Mouse (Mus musculus): ENCODE results near the gene Abcf3. TPM values are rescaled to one million over a fixed set of nuclear protein-coding genes. Genes with fewer than 3 reads are reported as not detected.

Gene Abcf3
- total and polyA plus RNA-seq, 3 experiments: 48.6 to 98.0 (median 55.7) TPM

GRCm38 (mm10) chr16:20545696-20546095, 2.7 kb upstream of the Abcf3 start:
- Histone ChIP-seq H3K4me2 (ENCODE audit: insufficient read depth, low read depth, poor library complexity, severe bottlenecking) (no peak overlapping the region), H3K4me1 (ENCODE audit: control insufficient read depth in 1 of 2, insufficient read depth in 2 of 2) (peaks cover 2 to 20% of the 10 kb centered on the region in 2 experiments), H3K27ac (ENCODE audit: insufficient read depth, low read depth) (no peak overlapping the region), H3K36me3 (replicated peaks in 1 of 2; ENCODE audit: control insufficient read depth in 1 of 2, insufficient read depth in 1 of 2, low read length in 1 of 2) (peaks cover 56 to 65% of the 10 kb centered on the region in 2 experiments), H3K9ac (ENCODE audit: insufficient read depth, low read depth) (no peak overlapping the region), H3K4me3 (replicated peaks in 1 of 3; ENCODE audit: low read depth in 2 of 3, low read length in 2 of 3, poor library complexity in 1 of 3) (no peak overlapping the region), H3K79me2 (replicated peaks; ENCODE audit: control insufficient read depth, extremely low read depth, insufficient read depth, poor library complexity, severe bottlenecking) (peaks cover 19% of the 10 kb centered on the region), H3K27me3 (replicated peaks) (no peaks in the 10 kb centered on the region), H3K9me3 (replicated peaks; ENCODE audit: low read length) (peaks cover 4% of the 10 kb centered on the region)
- no peak for TF ChIP-seq NELFE (IDR thresholded peaks at IDR 0.05; ENCODE audit: low read depth, low read length)
- dilution Hi-C loops (cut with MboI; ENCODE audit: extremely low pct_ligation_motif_present, extremely low pct_unique_long_range_greater_than_20kb, low sequenced_read_pairs): no loop called here
- DNase-seq (ENCODE audit: extremely low read depth): no peak
- in situ Hi-C loops (cut with MboI; ENCODE audit: low pct_ligation_motif_present, low pct_unique_long_range_greater_than_20kb, low sequenced_read_pairs): loop anchor here (5.0 kb wide), 2 partner anchors 38 to 67 kb away; partner anchors contain the start of genes Alg3, Eef1akmt4 and Gm49333

GRCm38 (mm10) chr16:20547423-20547822, 954 bp upstream of the Abcf3 start:
- Histone ChIP-seq H3K4me2 (ENCODE audit: insufficient read depth, low read depth, poor library complexity, severe bottlenecking) (peak overlapping the region; percentile 61), H3K9me3 (replicated peaks; ENCODE audit: low read length) (peaks cover 4% of the 10 kb centered on the region), H3K27me3 (replicated peaks) (no peaks in the 10 kb centered on the region), H3K4me1 (ENCODE audit: control insufficient read depth in 1 of 2, insufficient read depth in 2 of 2) (peaks cover 2 to 20% of the 10 kb centered on the region in 2 experiments), H3K79me2 (replicated peaks; ENCODE audit: control insufficient read depth, extremely low read depth, insufficient read depth, poor library complexity, severe bottlenecking) (peaks cover 19% of the 10 kb centered on the region), H3K9ac (ENCODE audit: insufficient read depth, low read depth) (peak overlapping the region; percentile 66), H3K4me3 (replicated peaks in 1 of 3; ENCODE audit: low read depth in 2 of 3, low read length in 2 of 3, poor library complexity in 1 of 3) (peak overlapping the region; percentile 64 to 93 (median 79)), H3K36me3 (replicated peaks in 1 of 2; ENCODE audit: control insufficient read depth in 1 of 2, insufficient read depth in 1 of 2, low read length in 1 of 2) (peaks cover 55 to 64% of the 10 kb centered on the region in 2 experiments), H3K27ac (ENCODE audit: insufficient read depth, low read depth) (no peak overlapping the region; the same call in 1 of the 2 replicates)
- no peak for DNase-seq (ENCODE audit: extremely low read depth)
- dilution Hi-C loops (cut with MboI; ENCODE audit: extremely low pct_ligation_motif_present, extremely low pct_unique_long_range_greater_than_20kb, low sequenced_read_pairs) (no loop called here), in situ Hi-C loops (cut with MboI; ENCODE audit: low pct_ligation_motif_present, low pct_unique_long_range_greater_than_20kb, low sequenced_read_pairs) (loop anchor here (5.0 kb wide), 2 partner anchors 40 to 65 kb away; partner anchors contain the start of genes Alg3, Eef1akmt4 and Gm49333)
- TF ChIP-seq UBTF (IDR thresholded peaks at IDR 0.05; ENCODE audit: low read depth, low read length) (no peak), USF1 (IDR thresholded peaks at IDR 0.05; ENCODE audit: low read depth, low read length) (no peak), RAD21 (IDR thresholded peaks at IDR 0.05; ENCODE audit: low read depth, low read length) (no peak), SIN3A (IDR thresholded peaks at IDR 0.05; ENCODE audit: low read length) (no peak), GABPA (IDR thresholded peaks at IDR 0.05; ENCODE audit: insufficient replicate concordance, low read depth, low read length) (no peak), NRF1 (IDR thresholded peaks at IDR 0.05; ENCODE audit: low read depth, low read length) (no peak), HCFC1 (IDR thresholded peaks at IDR 0.05; ENCODE audit: low read depth, low read length) (no peak), SMC3 (IDR thresholded peaks at IDR 0.05; ENCODE audit: low read depth, low read length) (no peak), CTCF (conservative IDR thresholded peaks at IDR 0.05 in 1 of 2, IDR thresholded peaks at IDR 0.05 in 1 of 2; ENCODE audit: low read depth in 2 of 2, low read length in 2 of 2) (no peak), MAZ (IDR thresholded peaks at IDR 0.05; ENCODE audit: low read depth, low read length) (no peak), MYC (IDR thresholded peaks at IDR 0.05; ENCODE audit: low read depth, low read length) (no peak), ZC3H11A (IDR thresholded peaks at IDR 0.05; ENCODE audit: low read depth, low read length) (no peak)

- in situ Hi-C loops (cut with MboI; ENCODE audit: low pct_ligation_motif_present, low pct_unique_long_range_greater_than_20kb, low sequenced_read_pairs): loop anchor here (5.0 kb wide), 2 partner anchors 42 to 63 kb away; partner anchors contain the start of genes Alg3, Eef1akmt4 and Gm49333
- Histone ChIP-seq H3K79me2 (replicated peaks; ENCODE audit: control insufficient read depth, extremely low read depth, insufficient read depth, poor library complexity, severe bottlenecking) (peaks cover 19% of the 10 kb centered on the region), H3K27ac (ENCODE audit: insufficient read depth, low read depth) (no peak overlapping the region), H3K9ac (ENCODE audit: insufficient read depth, low read depth) (peak overlapping the region; percentile 84), H3K4me3 (replicated peaks in 1 of 3; ENCODE audit: low read depth in 2 of 3, low read length in 2 of 3, poor library complexity in 1 of 3) (peak overlapping the region; percentile 64 to 100 (median 90)), H3K27me3 (replicated peaks) (no peaks in the 10 kb centered on the region), H3K36me3 (replicated peaks in 1 of 2; ENCODE audit: control insufficient read depth in 1 of 2, insufficient read depth in 1 of 2, low read length in 1 of 2) (peaks cover 57 to 66% of the 10 kb centered on the region in 2 experiments), H3K4me1 (ENCODE audit: control insufficient read depth in 1 of 2, insufficient read depth in 2 of 2) (peaks cover 2 to 20% of the 10 kb centered on the region in 2 experiments), H3K9me3 (replicated peaks; ENCODE audit: low read length) (no peaks in the 10 kb centered on the region), H3K4me2 (ENCODE audit: insufficient read depth, low read depth, poor library complexity, severe bottlenecking) (peak overlapping the region; percentile 65)
- TF ChIP-seq ZKSCAN1 (IDR thresholded peaks at IDR 0.05; ENCODE audit: borderline replicate concordance, low read depth, low read length): no peak
- no peak for TF ChIP-seq TCF12 (IDR thresholded peaks at IDR 0.05; ENCODE audit: low read depth, low read length)
- TF ChIP-seq NRF1 (IDR thresholded peaks at IDR 0.05; ENCODE audit: low read depth, low read length): no peak
- no peak for TF ChIP-seq USF1 (IDR thresholded peaks at IDR 0.05; ENCODE audit: low read depth, low read length)
- no peak for TF ChIP-seq MYC (IDR thresholded peaks at IDR 0.05; ENCODE audit: low read depth, low read length)
- no peak for DNase-seq (ENCODE audit: extremely low read depth)
- dilution Hi-C loops (cut with MboI; ENCODE audit: extremely low pct_ligation_motif_present, extremely low pct_unique_long_range_greater_than_20kb, low sequenced_read_pairs): no loop called here
Measured at GRCm38 (mm10) chr16:20549161-20549560, 784 bp downstream of the Abcf3 start.
